Comparison of ENCODE assay signal across 10 mouse cellular contexts in the genomic region with DNA sequence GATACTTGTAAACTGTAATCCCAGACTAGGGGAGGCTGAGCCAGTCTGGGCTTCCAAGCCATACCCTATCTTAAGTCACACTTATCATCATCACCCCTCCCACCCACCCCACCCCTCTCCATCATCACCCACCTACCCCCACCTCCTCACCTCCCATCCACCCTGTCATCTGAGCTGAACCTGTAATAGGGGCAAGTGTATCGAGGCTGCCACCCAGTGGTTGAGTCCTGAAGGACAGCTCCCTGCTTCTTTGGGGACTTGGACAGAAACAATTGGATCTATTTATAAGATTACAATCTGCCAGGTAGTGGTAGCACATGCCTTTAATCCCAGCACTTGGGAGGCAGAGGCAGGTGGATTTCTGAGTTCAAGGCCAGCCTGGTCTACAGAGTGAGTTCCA. TPM values are rescaled to one million over a fixed set of nuclear protein-coding genes. Genes with fewer than 3 reads are reported as not detected.
DNase-seq lines count a peak whose midpoint lies in the region; ATAC-seq and TF ChIP-seq lines count a peak whose summit lies in the region.
"Had no signal": no experiment of that assay in that cellular context is flagged by ENCODE, and none has a peak within 500 bp of the region (broad histone marks: within the 10 kb centered on the region; RNA-seq: fewer than 3 reads in every experiment).

No protein-coding gene starts in this region.

- no peaks in the 10 kb centered on the region for H3K9me3 ChIP-seq in kidney, embryonic 15.5 days (replicated peaks)

- 21% methylated on average over 1 of the region's 1 CpGs for WGBS in kidney, adult 2 months
- 19% methylated on average over 1 of the region's 1 CpGs for WGBS in kidney, embryonic 15.5 days

- no peak for TF ChIP-seq POLR2A in kidney, adult 2 months (IDR thresholded peaks at IDR 0.05; ENCODE audit: low read depth, low read length)

- H3K4me3 ChIP-seq in kidney, adult 2 months (ENCODE audit: insufficient read depth, low read depth, low read length), result no peak overlapping the region
- H3K4me3 ChIP-seq in kidney, embryonic 15.5 days (replicated peaks), result no peak overlapping the region

- H3K9ac ChIP-seq in kidney, embryonic 15.5 days, result no peak overlapping the region

- peaks cover 3% of the 10 kb centered on the region; the same call in 1 of the 2 replicates for H3K4me1 ChIP-seq in kidney, adult 2 months (ENCODE audit: control insufficient read depth, insufficient read depth, low read length)
- H3K4me1 ChIP-seq in kidney, embryonic 15.5 days, result 0 out of 2 replicates have a peak, but pooled peaks cover 5% of the 10 kb centered on the region

- no peak for ATAC-seq in cerebellum, adult (ENCODE audit: insufficient number of reproducible peaks, low FRiP score, low TSS enrichment)
- no peak for ATAC-seq in kidney, embryonic 15.5 days (replicated peaks; ENCODE audit: low FRiP score)
- 0 out of 4 replicates have a peak, but pooled peaks have one; percentile 27 to 51 for ATAC-seq in hematopoietic stem cell, adult 5-6 weeks (replicated peaks in 1 of 2; ENCODE audit: insufficient read depth in 1 of 2, low FRiP score in 2 of 2, low TSS enrichment in 1 of 2, low read depth in 1 of 2, poor library complexity in 2 of 2, severe bottlenecking in 2 of 2)

- H3K27me3 ChIP-seq in kidney, adult 2 months (replicated peaks; ENCODE audit: control insufficient read depth, insufficient read depth, low read length), result no peaks in the 10 kb centered on the region
- H3K27me3 ChIP-seq in kidney, embryonic 15.5 days, result no peaks in the 10 kb centered on the region

- no peaks in the 10 kb centered on the region for H3K36me3 ChIP-seq in kidney, adult 2 months (ENCODE audit: control insufficient read depth, insufficient read depth, low read length)
- H3K36me3 ChIP-seq in kidney, embryonic 15.5 days, result no peaks in the 10 kb centered on the region

- DNase-seq in cerebellum, adult 18-20 months, result peak; percentile 14 to 22
- peak; percentile 68 for DNase-seq in kidney, adult 2 months
- peak; percentile 76 for DNase-seq in NIH3T3 (ENCODE audit: low read depth)
- peak; percentile 43 for DNase-seq in lung, postnatal 25 days (ENCODE audit: low spot score)
- DNase-seq in ovary, postnatal 10 days (ENCODE audit: low spot score), result no peak

- no peak overlapping the region for H3K4me2 ChIP-seq in kidney, embryonic 15.5 days

- TF ChIP-seq CTCF in kidney, adult 2 months (conservative IDR thresholded peaks at IDR 0.05; ENCODE audit: insufficient read depth, insufficient read length, low read depth, low read length), result peak; percentile 74

- no peak overlapping the region for H3K27ac ChIP-seq in kidney, adult 2 months (ENCODE audit: insufficient read depth, low read depth, low read length)
- H3K27ac ChIP-seq in kidney, embryonic 15.5 days, result no peak overlapping the region
- H3K27ac ChIP-seq: macrophage had no signal

RNA-seq across cellular contexts. Expression of a gene that starts 22.7 kb away (rescaled TPM):
- 56.8 and 63.6 TPM in 2 replicates for polyA plus RNA-seq in kidney, adult 2 months (2012; rRNA removed)
- 12.1 and 13.8 TPM in 2 replicates for polyA plus RNA-seq in kidney, embryonic 15.5 days (2015; fragmentation: Nextera tagmentation; extraction: Ambion mirVana)
- total RNA-seq in hematopoietic stem cell, adult 5-6 weeks (2017), result 8.2 and 12.1 TPM in 2 replicates

RNA-seq across cellular contexts. Expression of a gene that starts 26.5 kb away (rescaled TPM):
- not detected in 2 replicates for polyA plus RNA-seq in kidney, adult 2 months (2012; rRNA removed)
- not detected in 2 replicates for polyA plus RNA-seq in kidney, embryonic 15.5 days (2015; fragmentation: Nextera tagmentation; extraction: Ambion mirVana)
- not detected in 2 replicates for total RNA-seq in hematopoietic stem cell, adult 5-6 weeks (2017)
- polyA plus RNA-seq: macrophage; stomach, embryonic 14.5 days had no signal

RNA-seq across cellular contexts. Expression of a gene that starts 34.6 kb away (rescaled TPM):
- polyA plus RNA-seq in kidney, adult 2 months (2012; rRNA removed), result 16.4 and 18.8 TPM in 2 replicates
- polyA plus RNA-seq in kidney, embryonic 15.5 days (2015; fragmentation: Nextera tagmentation; extraction: Ambion mirVana), result 69.3 and 75.1 TPM in 2 replicates
- 48.8 and 58.0 TPM in 2 replicates for total RNA-seq in hematopoietic stem cell, adult 5-6 weeks (2017)

RNA-seq across cellular contexts. Expression of a gene that starts 54.1 kb away (rescaled TPM):
- 104 and 117 TPM in 2 replicates for polyA plus RNA-seq in kidney, adult 2 months (2012; rRNA removed)
- polyA plus RNA-seq in kidney, embryonic 15.5 days (2015; fragmentation: Nextera tagmentation; extraction: Ambion mirVana), result 543 and 552 TPM in 2 replicates
- 232 and 274 TPM in 2 replicates for total RNA-seq in hematopoietic stem cell, adult 5-6 weeks (2017)

RNA-seq across cellular contexts. Expression of a gene that starts 54.6 kb away (rescaled TPM):
- 23.1 and 27.7 TPM in 2 replicates for polyA plus RNA-seq in kidney, adult 2 months (2012; rRNA removed)
- 37.2 and 38.3 TPM in 2 replicates for polyA plus RNA-seq in kidney, embryonic 15.5 days (2015; fragmentation: Nextera tagmentation; extraction: Ambion mirVana)
- 9.3 and 10.7 TPM in 2 replicates for total RNA-seq in hematopoietic stem cell, adult 5-6 weeks (2017)

Comparison
In these comparisons a context has a peak if more than half of its experiments do, and no peak if none do; other contexts are left out.
1. ATAC-seq: peak in hematopoietic stem cell, adult 5-6 weeks (2 of 2); none in cerebellum, adult (single experiment) and kidney, embryonic 15.5 days (single experiment).